Mouse (Mus musculus): ENCODE measurements around the gene Bicdl1. TPM values are rescaled to one million over a fixed set of nuclear protein-coding genes. Genes with fewer than 3 reads are reported as not detected.
"Not testable (repeated sequence)": the region's sequence is repeated elsewhere in the genome, so short reads cannot be mapped to it uniquely, and the experiment has no call there.

The Bicdl1 gene
- polyA plus RNA-seq, 1 experiment from 2014 or later, result 7.1 TPM

DNA sequence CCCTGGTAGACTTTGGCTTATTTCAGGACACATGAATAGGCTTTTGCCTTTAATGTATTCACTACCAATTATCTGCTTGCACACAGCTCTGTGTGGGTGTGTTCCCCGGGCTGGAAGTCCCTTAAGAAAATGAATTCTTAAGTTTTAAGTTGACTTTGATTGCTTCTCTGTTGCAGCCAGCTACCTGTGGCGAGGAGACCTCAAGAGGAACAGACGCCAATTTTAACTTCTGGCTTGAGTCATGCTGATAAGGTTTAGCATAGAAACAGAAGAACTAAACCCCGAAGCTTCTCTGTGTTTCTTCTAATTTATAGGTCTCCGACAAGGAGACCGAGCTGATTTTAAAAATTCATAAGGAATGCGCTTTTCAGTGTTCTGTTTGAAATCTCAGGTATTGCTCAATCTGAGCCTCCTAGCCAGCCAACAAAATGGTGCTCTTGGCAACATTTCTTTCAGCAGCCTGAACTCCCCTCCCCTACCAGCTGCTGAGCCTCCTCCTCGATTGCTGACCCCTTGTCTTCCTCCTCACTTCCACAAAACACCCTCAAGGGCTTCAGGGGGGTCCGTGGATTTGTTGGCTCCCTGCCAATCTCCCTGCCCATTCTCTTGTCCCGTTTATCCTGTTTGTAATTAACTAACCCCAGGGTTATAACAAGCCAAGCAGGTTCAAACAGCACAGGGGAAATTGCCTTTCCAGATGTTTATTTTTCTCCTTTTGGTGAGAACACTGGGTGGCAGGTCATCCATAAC, 27.2 kb upstream of the Bicdl1 start:
- Histone ChIP-seq H3K9ac (ENCODE audit: low read length) (no peak overlapping the region), H3K9me3 (ENCODE audit: control insufficient read depth, low read length) (no peaks in the 10 kb centered on the region), H3K4me3 (ENCODE audit: control insufficient read depth in 1 of 2, insufficient read depth in 1 of 2, low read depth in 1 of 2, low read length in 2 of 2) (no peak overlapping the region), H3K27ac (replicated peaks in 1 of 2; ENCODE audit: control insufficient read depth in 1 of 2, insufficient read depth in 1 of 2, low read depth in 2 of 2, low read length in 2 of 2) (no peak overlapping the region), H3K4me2 (ENCODE audit: low read length) (no peak overlapping the region), H3K4me1 (ENCODE audit: control insufficient read depth in 2 of 2, insufficient read depth in 2 of 2, low read length in 2 of 2) (no peaks in the 10 kb centered on the region), H3K36me3 (ENCODE audit: control insufficient read depth, insufficient read depth, low read length) (no peaks in the 10 kb centered on the region), H3K27me3 (ENCODE audit: control insufficient read depth, insufficient read depth, low read length) (no peaks in the 10 kb centered on the region)
- WGBS, result 37% methylated on average over 10 of the region's 10 CpGs
- ATAC-seq (ENCODE audit: insufficient number of reproducible peaks, insufficient read depth, low FRiP score, low read depth), result no peak

DNA sequence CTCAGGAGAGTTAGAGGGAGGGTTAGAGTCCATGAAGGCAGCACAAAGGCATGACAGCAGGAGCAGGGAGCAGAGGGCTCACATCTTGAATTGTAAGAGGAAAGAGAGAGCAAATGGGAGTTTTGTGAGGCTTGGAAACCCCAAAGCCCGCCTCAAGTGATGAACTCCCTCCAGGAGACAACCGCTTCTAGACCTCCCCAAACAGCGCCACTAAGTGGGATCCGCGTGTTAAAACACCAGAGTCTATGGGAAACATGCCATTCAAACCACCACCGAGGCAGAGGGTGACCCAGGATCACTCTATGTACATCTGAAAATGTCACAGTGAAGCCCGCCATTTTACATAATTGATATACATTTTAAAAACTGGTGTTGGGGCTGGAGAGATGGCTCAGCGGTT, 26.1 kb upstream of the Bicdl1 start:
- Histone ChIP-seq H3K4me1 (ENCODE audit: control insufficient read depth in 2 of 2, insufficient read depth in 2 of 2, low read length in 2 of 2) (no peaks in the 10 kb centered on the region), H3K27ac (replicated peaks in 1 of 2; ENCODE audit: control insufficient read depth in 1 of 2, insufficient read depth in 1 of 2, low read depth in 2 of 2, low read length in 2 of 2) (no peak overlapping the region), H3K4me2 (ENCODE audit: low read length) (no peak overlapping the region), H3K9me3 (ENCODE audit: control insufficient read depth, low read length) (no peaks in the 10 kb centered on the region), H3K27me3 (ENCODE audit: control insufficient read depth, insufficient read depth, low read length) (no peaks in the 10 kb centered on the region), H3K4me3 (ENCODE audit: control insufficient read depth in 1 of 2, insufficient read depth in 1 of 2, low read depth in 1 of 2, low read length in 2 of 2) (no peak overlapping the region), H3K9ac (ENCODE audit: low read length) (no peak overlapping the region), H3K36me3 (ENCODE audit: control insufficient read depth, insufficient read depth, low read length) (no peaks in the 10 kb centered on the region)
- 77% methylated on average over 8 of the region's 8 CpGs for WGBS
- no peak for ATAC-seq (ENCODE audit: insufficient number of reproducible peaks, insufficient read depth, low FRiP score, low read depth)

DNA sequence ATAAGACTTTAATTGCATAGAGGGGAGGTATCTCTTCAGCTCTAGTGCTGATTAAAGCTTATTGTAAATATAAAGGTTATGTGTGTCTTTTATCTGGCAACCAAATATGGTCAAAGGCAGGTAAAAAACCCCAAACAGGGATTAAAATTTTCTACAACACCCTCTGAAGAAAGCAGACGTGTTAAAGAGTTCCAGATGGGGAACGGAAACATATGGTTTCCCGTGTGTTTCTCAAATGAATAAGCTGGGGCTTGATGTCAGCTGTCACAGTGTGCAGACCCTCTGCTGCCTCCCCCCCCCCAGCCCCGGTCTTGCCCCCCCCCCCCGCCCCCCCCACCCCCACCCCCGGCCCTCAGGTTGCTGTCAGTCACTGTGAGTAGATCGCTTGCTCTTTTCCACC, 24.1 kb upstream of the Bicdl1 start:
- Histone ChIP-seq H3K4me2 (ENCODE audit: low read length) (no peak overlapping the region), H3K27me3 (ENCODE audit: control insufficient read depth, insufficient read depth, low read length) (no peaks in the 10 kb centered on the region), H3K9ac (ENCODE audit: low read length) (no peak overlapping the region), H3K36me3 (ENCODE audit: control insufficient read depth, insufficient read depth, low read length) (no peaks in the 10 kb centered on the region), H3K9me3 (ENCODE audit: control insufficient read depth, low read length) (no peaks in the 10 kb centered on the region), H3K4me1 (ENCODE audit: control insufficient read depth in 2 of 2, insufficient read depth in 2 of 2, low read length in 2 of 2) (no peaks in the 10 kb centered on the region), H3K4me3 (ENCODE audit: control insufficient read depth in 1 of 2, insufficient read depth in 1 of 2, low read depth in 1 of 2, low read length in 2 of 2) (no peak overlapping the region), H3K27ac (replicated peaks in 1 of 2; ENCODE audit: control insufficient read depth in 1 of 2, insufficient read depth in 1 of 2, low read depth in 2 of 2, low read length in 2 of 2) (no peak overlapping the region)
- 66% methylated on average over 5 of the region's 7 CpGs for WGBS
- no peak for ATAC-seq (ENCODE audit: insufficient number of reproducible peaks, insufficient read depth, low FRiP score, low read depth)

DNA sequence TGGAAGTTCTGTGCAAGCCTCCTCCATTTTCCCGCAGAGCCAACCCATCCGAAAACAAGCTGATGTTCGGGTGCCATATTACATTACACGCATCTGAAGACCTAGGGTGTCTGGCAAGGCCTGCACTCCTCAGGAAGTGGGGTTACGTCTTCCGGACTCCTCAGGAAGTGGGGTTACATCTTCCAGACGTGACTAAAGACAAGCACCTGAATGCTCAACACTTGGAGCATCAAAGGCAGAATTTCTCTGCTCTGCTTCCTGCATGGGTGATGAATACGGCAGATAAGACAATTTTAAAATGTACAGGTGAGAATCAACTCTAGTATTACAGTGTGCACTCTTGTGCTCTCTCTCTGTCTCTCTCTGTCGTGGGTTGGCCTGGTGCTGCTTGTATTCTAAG, 23.4 kb upstream of the Bicdl1 start:
- Histone ChIP-seq H3K36me3 (ENCODE audit: control insufficient read depth, insufficient read depth, low read length) (no peaks in the 10 kb centered on the region), H3K4me3 (ENCODE audit: control insufficient read depth in 1 of 2, insufficient read depth in 1 of 2, low read depth in 1 of 2, low read length in 2 of 2) (no peak overlapping the region), H3K4me1 (ENCODE audit: control insufficient read depth in 2 of 2, insufficient read depth in 2 of 2, low read length in 2 of 2) (no peaks in the 10 kb centered on the region), H3K9me3 (ENCODE audit: control insufficient read depth, low read length) (no peaks in the 10 kb centered on the region), H3K27ac (replicated peaks in 1 of 2; ENCODE audit: control insufficient read depth in 1 of 2, insufficient read depth in 1 of 2, low read depth in 2 of 2, low read length in 2 of 2) (no peak overlapping the region), H3K27me3 (ENCODE audit: control insufficient read depth, insufficient read depth, low read length) (no peaks in the 10 kb centered on the region), H3K4me2 (ENCODE audit: low read length) (no peak overlapping the region), H3K9ac (ENCODE audit: low read length) (no peak overlapping the region)
- ATAC-seq (ENCODE audit: insufficient number of reproducible peaks, insufficient read depth, low FRiP score, low read depth), result no peak
- 74% methylated on average over 9 of the region's 9 CpGs for WGBS

DNA sequence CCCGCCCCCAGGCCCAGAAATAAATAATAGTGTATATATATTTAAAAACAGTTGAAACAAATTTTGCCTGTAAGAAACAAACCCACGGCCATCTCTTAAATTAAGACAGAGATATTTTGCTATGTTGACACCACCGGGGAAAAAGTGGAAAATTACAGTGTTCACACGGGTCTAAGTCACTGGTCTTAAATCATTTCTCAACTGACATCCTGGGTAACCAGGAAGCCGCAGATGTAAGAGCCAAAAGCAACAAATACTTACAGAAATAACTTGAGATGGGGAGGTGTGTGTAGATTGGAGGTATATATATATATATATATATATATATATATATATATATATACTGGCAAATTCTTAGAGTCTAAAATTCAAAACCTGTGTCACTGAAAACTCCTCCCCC, 21.5 kb upstream of the Bicdl1 start:
- Histone ChIP-seq H3K9ac (ENCODE audit: low read length) (no peak overlapping the region), H3K36me3 (ENCODE audit: control insufficient read depth, insufficient read depth, low read length) (no peaks in the 10 kb centered on the region), H3K4me3 (ENCODE audit: control insufficient read depth in 1 of 2, insufficient read depth in 1 of 2, low read depth in 1 of 2, low read length in 2 of 2) (no peak overlapping the region), H3K27me3 (ENCODE audit: control insufficient read depth, insufficient read depth, low read length) (no peaks in the 10 kb centered on the region), H3K4me2 (ENCODE audit: low read length) (no peak overlapping the region), H3K9me3 (ENCODE audit: control insufficient read depth, low read length) (no peaks in the 10 kb centered on the region), H3K4me1 (ENCODE audit: control insufficient read depth in 2 of 2, insufficient read depth in 2 of 2, low read length in 2 of 2) (no peaks in the 10 kb centered on the region), H3K27ac (replicated peaks in 1 of 2; ENCODE audit: control insufficient read depth in 1 of 2, insufficient read depth in 1 of 2, low read depth in 2 of 2, low read length in 2 of 2) (no peak overlapping the region)
- WGBS, result 80% methylated on average over 5 of the region's 5 CpGs
- ATAC-seq (ENCODE audit: insufficient number of reproducible peaks, insufficient read depth, low FRiP score, low read depth), result no peak

DNA sequence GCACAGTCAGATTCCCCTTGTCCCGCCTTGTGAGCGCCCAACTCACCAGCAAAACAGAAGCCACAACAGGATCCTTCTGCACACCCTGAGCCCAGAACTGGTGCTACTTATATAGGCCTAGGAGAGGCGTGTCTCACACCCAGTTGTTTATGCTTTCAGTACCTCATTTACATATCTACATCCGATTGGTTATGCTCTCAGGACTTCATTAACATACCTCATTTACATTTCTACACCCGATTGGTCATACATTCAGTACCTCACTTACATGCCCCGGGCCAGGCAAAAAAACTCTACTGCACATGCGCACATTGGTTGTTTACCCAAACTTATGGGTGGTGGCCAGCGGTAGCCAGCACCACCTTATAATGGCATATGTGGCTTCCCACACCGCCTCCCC, 20.5 kb upstream of the Bicdl1 start:
- H3K27ac ChIP-seq (replicated peaks in 1 of 2; ENCODE audit: control insufficient read depth in 1 of 2, insufficient read depth in 1 of 2, low read depth in 2 of 2, low read length in 2 of 2); H3K4me3 ChIP-seq (ENCODE audit: control insufficient read depth in 1 of 2, insufficient read depth in 1 of 2, low read depth in 1 of 2, low read length in 2 of 2); H3K9me3 ChIP-seq (ENCODE audit: control insufficient read depth, low read length); H3K27me3 ChIP-seq (ENCODE audit: control insufficient read depth, insufficient read depth, low read length); H3K9ac ChIP-seq (ENCODE audit: low read length); ATAC-seq (ENCODE audit: insufficient number of reproducible peaks, insufficient read depth, low FRiP score, low read depth); H3K36me3 ChIP-seq (ENCODE audit: control insufficient read depth, insufficient read depth, low read length); H3K4me1 ChIP-seq (ENCODE audit: control insufficient read depth in 2 of 2, insufficient read depth in 2 of 2, low read length in 2 of 2); H3K4me2 ChIP-seq (ENCODE audit: low read length): not testable (repeated sequence)
- WGBS, result 88% methylated on average over 9 of the region's 9 CpGs

DNA sequence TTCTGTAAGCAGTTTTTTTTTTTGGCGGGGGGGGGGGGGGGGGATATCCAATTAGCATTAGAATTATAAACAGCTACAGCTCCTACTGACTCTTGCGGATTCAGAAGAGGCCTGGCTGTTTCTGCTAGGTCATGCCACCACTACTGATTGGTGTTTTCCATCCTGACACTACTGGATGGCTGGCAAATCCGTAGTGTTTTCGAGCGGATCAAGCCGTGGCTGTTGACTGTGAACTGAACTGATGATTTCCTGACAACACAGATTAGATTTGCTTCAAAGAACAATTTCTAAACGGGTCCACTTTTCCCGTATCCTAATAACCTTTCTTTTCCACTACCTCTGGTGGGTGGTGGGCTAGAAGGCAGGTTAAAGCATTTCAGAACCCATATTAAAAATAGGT, 16.9 kb upstream of the Bicdl1 start:
- Histone ChIP-seq H3K4me1 (ENCODE audit: control insufficient read depth in 2 of 2, insufficient read depth in 2 of 2, low read length in 2 of 2) (no peaks in the 10 kb centered on the region), H3K9me3 (ENCODE audit: control insufficient read depth, low read length) (no peaks in the 10 kb centered on the region), H3K4me2 (ENCODE audit: low read length) (no peak overlapping the region), H3K36me3 (ENCODE audit: control insufficient read depth, insufficient read depth, low read length) (no peaks in the 10 kb centered on the region), H3K27me3 (ENCODE audit: control insufficient read depth, insufficient read depth, low read length) (no peaks in the 10 kb centered on the region), H3K9ac (ENCODE audit: low read length) (no peak overlapping the region), H3K27ac (replicated peaks in 1 of 2; ENCODE audit: control insufficient read depth in 1 of 2, insufficient read depth in 1 of 2, low read depth in 2 of 2, low read length in 2 of 2) (no peak overlapping the region), H3K4me3 (ENCODE audit: control insufficient read depth in 1 of 2, insufficient read depth in 1 of 2, low read depth in 1 of 2, low read length in 2 of 2) (no peak overlapping the region)
- no peak for ATAC-seq (ENCODE audit: insufficient number of reproducible peaks, insufficient read depth, low FRiP score, low read depth)
- 46% methylated on average over 8 of the region's 8 CpGs for WGBS

DNA sequence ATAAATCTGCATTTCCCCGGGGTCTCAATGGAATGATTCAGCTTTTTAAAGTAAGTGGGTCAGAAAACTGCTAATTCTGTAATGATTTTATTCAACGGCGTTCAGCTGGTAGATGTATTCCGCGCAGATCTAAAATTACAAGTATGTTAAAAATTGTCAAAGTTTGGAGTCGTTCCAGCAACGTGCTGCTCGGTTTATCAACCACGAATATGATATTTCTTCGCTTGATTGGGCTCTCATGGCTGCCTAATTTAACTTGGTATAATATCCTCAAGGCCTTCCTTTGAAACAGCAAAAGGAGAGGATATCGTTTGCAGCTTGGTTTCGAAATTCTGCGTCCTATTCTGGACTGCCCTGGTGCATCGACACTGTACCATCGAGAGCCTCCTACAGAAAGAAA, 13.9 kb upstream of the Bicdl1 start:
- WGBS, result 80% methylated on average over 15 of the region's 15 CpGs
- no peak for ATAC-seq (ENCODE audit: insufficient number of reproducible peaks, insufficient read depth, low FRiP score, low read depth)

More for the DNA sequence above, 13.9 kb upstream of the Bicdl1 start:
- H3K4me1 ChIP-seq (ENCODE audit: control insufficient read depth in 2 of 2, insufficient read depth in 2 of 2, low read length in 2 of 2), result no peaks in the 10 kb centered on the region
- H3K27ac ChIP-seq (replicated peaks in 1 of 2; ENCODE audit: control insufficient read depth in 1 of 2, insufficient read depth in 1 of 2, low read depth in 2 of 2, low read length in 2 of 2), result no peak overlapping the region
- H3K4me2 ChIP-seq (ENCODE audit: low read length), result no peak overlapping the region
- no peak overlapping the region for H3K4me3 ChIP-seq (ENCODE audit: control insufficient read depth in 1 of 2, insufficient read depth in 1 of 2, low read depth in 1 of 2, low read length in 2 of 2)
- no peaks in the 10 kb centered on the region for H3K9me3 ChIP-seq (ENCODE audit: control insufficient read depth, low read length)
- no peak overlapping the region for H3K9ac ChIP-seq (ENCODE audit: low read length)
- no peaks in the 10 kb centered on the region for H3K36me3 ChIP-seq (ENCODE audit: control insufficient read depth, insufficient read depth, low read length)
- no peaks in the 10 kb centered on the region for H3K27me3 ChIP-seq (ENCODE audit: control insufficient read depth, insufficient read depth, low read length)
